Mouse (Mus musculus) c-Kit-positive CD71-negative TER-119-negative erythroid progenitor cells, embryonic 14.5 days (primary cell): ENCODE data around the gene Vipr1.

Source experiments
- DNase-seq: peaks from one replicate; pipeline ENCODE4 v3.0.0-alpha.2; 2013; ENCODE audit warnings: low read depth

Gene Vipr1

GRCm38 (mm10) chr9:121677476-121677875 is 35.0 kb downstream of the Vipr1 start:
- DNase-seq, result no peak

GRCm38 (mm10) chr9:121679549-121679948 is 37.0 kb downstream of the Vipr1 start:
- peak; percentile 39 for DNase-seq

- DNase-seq, result no peak
Observed at GRCm38 (mm10) chr9:121681191-121681590, 38.7 kb downstream of the Vipr1 start.

GRCm38 (mm10) chr9:121682037-121682680 is 39.6 kb downstream of the Vipr1 start:
- DNase-seq, result no peak

- no peak for DNase-seq
Observed at GRCm38 (mm10) chr9:121684702-121685101, 42.2 kb downstream of the Vipr1 start.

GRCm38 (mm10) chr9:121690200-121690651 is 47.7 kb downstream of the Vipr1 start:
- DNase-seq, result no peak

- no peak for DNase-seq
Observed at GRCm38 (mm10) chr9:121690734-121691133, 48.2 kb downstream of the Vipr1 start.

GRCm38 (mm10) chr9:121694736-121695135 is 52.2 kb downstream of the Vipr1 start:
- DNase-seq, result no peak

- no peak for DNase-seq
Observed at GRCm38 (mm10) chr9:121696626-121697025, 54.1 kb downstream of the Vipr1 start.

- DNase-seq, result no peak
Observed at GRCm38 (mm10) chr9:121697150-121698049, 54.9 kb downstream of the Vipr1 start.

GRCm38 (mm10) chr9:121704261-121704645 is 61.7 kb downstream of the Vipr1 start:
- DNase-seq, result no peak

- peak; percentile 76 for DNase-seq
Observed at GRCm38 (mm10) chr9:121704646-121705625, 62.4 kb downstream of the Vipr1 start, which contains the start of gene Sec22c. TSS of gene Sec22c (minus strand) at chr9:121705490.

- no peak for DNase-seq
Observed at GRCm38 (mm10) chr9:121706029-121706675, 63.6 kb downstream of the Vipr1 start.

- no peak for DNase-seq
Observed at GRCm38 (mm10) chr9:121707801-121708200, 65.3 kb downstream of the Vipr1 start.

- no peak for DNase-seq
Observed at GRCm38 (mm10) chr9:121708506-121709486, 66.3 kb downstream of the Vipr1 start.

- DNase-seq, result peak; percentile 99
Observed at GRCm38 (mm10) chr9:121709898-121710583, 67.5 kb downstream of the Vipr1 start, which contains the start of gene Ss18l2. TSS of gene Ss18l2 (plus strand) at chr9:121710329.

GRCm38 (mm10) chr9:121710584-121710975 is 68.1 kb downstream of the Vipr1 start:
- no peak for DNase-seq

GRCm38 (mm10) chr9:121717048-121717447 is 74.5 kb downstream of the Vipr1 start:
- no peak for DNase-seq

GRCm38 (mm10) chr9:121718070-121718705 is 75.7 kb downstream of the Vipr1 start:
- no peak for DNase-seq
